Mouse (Mus musculus): ENCODE measurements around the gene Fam213a.

Fam213a gene

DNA sequence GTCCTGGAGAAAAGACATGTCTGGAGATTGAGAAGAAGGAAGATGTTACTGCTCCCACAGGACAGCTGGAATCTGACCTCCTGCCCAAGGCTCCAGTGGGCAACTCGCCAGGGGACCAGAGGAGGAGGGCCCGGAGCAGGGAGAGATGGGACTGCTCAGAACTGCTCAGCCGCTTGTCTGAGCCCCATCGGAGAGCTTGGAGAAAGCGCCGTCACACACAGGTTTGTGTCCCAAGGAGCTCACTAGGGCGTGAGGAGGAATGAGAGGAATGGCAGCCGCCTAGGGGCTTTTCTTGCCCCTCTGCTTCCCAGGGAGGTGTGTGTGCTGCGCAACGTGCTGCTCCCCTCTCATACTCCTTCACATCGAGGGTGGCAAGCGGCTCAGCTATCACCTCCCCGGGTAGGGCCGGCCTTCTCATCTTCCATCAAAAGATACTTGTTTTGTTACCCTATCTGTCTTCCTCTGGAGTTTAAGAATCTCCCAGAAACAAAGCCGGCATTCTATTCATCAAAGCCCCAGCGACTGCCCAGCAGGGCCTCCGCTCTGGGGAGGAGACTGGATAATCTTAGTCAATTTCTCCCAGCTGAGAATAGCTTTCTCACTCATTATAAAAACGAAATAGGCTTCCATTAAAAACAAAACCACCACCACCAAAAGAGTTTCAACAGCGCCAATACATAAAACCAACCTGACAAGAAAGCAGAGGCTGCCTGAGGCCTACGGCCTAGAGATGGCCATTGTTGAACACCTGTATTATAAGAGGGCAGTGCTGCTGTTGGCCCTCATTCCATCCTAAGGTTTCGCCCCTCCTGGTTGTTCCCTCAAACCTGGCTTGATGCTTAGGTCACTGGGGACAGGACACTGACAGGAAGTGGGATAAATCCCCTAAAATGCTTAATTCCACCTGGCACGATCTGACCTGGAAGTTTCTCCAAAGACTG lies 9.1 kb downstream of the Fam213a start:
- DNase-seq (ENCODE audit: low spot score): no peak

DNA sequence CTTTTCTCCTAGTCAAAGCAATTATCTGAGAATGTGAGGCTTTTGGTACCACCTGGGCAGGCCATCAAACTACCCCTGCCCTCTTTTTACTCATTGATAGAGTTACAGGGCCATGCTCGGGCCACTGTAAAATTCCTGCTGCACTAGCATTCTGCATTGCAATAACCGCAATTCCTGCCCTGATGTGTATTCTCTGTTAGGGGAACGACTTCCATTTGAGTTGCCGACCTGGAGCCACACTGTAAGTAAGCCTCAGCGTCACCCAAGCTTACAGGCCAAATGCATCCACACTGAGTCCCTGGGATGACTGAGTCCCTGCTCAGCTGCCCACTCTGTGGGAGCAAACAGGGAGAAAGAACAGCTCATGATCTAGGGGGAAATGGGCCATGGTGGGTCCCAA lies 12.0 kb downstream of the Fam213a start:
- DNase-seq (ENCODE audit: low spot score): no peak

DNA sequence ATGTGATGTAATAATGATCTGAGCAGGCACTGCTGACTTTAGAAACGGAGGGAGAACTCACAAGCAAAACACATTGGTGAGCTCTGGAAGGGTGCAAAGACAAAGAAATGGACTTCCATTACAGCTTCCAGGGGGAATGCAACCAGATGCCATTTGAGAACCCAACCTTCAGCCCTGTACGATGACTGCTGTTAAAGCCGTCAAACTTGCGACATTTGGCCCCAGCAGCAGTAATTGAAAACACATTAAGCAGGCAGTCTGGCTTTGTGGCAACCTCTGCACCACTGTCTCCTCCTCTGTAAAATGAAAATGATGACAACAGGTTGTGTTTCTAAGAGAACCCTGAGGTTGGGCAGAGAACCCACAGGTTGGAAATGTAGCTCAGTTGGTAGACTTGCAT lies 12.8 kb downstream of the Fam213a start:
- no peak for DNase-seq (ENCODE audit: low spot score)

DNA sequence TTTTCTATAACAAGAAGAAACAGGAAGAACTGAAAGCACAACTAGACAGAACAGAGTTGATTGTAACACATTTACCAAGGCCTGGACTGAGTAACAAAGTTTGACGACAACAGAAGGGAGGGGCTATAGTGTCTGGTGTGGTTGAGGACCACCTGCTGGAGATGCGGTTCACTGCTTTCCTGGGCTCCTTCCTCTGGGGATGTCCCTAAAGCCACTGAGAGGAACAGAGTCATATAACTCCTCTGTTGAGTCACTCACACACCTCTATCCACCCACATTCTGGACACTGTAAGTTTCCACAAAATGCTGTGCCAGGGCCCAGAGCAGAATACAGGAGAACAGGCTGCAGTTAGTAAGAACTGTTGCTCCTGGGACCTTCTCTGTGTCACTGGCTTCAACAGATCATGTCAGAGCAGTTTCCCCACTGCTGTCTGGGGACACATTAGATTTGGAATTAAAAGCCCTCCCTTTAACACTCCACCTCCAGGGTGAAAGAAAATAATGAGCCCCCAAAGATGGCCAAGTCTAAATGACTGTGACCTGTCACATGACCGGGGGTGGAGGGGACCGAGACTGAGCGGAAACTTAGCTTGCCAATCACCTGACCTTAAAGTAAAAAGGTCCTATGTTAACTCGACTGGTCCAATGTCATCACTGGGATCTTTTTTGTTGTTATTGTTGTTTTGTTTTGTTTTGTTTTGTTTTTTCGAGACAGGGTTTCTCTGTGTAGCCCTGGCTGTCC lies 13.5 kb downstream of the Fam213a start:
- no peak for DNase-seq (ENCODE audit: low spot score)

DNA sequence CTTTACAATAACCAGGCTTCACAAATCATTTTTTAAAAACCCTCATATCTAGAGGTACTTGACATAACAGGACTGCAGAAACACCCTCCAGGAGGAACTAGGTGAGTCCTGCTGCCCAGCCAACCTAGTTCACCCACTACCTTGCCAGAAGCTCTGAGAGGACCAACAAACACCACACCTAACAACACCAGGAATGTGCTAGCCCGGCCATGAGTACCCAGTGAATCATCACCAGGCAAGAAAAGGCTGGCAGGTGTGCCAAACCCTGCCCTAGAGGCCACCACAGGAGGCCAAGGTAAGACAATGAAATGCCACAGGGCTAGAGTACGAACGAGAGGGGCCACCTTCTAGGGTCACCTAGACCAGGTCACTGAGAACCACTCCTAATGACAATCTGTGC lies 17.4 kb downstream of the Fam213a start:
- DNase-seq (ENCODE audit: low spot score): no peak

DNA sequence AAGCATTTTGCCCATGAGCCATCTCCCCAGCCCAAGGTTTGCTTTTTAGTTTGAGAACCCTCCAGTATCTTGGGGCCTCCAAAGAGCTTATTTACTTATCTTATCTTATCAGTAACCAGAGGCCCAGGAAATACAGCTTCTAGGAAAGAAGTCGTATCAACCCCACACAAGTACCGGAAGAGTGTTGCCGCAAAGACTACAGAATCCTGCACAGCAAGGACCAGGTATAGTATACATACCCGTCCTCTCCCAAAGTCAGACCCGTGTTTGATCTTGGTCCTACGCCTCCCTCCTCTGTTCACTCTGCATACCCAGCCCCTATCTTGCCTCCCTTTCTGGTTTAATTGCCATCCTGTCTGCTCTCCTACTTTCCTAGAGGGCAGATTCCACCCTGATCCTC lies 21.1 kb downstream of the Fam213a start:
- DNase-seq (ENCODE audit: low spot score): no peak

DNA sequence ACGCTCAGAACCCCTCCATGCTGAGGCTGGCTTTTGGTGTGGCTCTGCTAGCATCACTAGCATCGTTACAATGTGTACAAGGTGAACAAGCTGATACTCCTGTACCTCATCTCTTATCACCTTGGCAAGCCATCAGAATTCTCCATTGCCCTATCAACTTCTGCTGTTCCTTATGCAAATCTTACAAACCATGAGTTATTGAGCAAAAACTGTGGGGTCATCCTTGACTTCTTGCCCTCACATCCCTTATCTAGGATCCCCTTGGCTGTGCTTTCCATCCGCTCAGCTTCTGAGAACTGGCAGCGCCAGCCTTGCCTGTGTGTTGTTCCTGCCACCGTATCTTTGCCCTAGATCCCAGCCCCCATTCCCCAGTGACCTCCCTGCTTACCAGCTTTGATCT lies 24.8 kb downstream of the Fam213a start:
- DNase-seq (ENCODE audit: low spot score): no peak

DNA sequence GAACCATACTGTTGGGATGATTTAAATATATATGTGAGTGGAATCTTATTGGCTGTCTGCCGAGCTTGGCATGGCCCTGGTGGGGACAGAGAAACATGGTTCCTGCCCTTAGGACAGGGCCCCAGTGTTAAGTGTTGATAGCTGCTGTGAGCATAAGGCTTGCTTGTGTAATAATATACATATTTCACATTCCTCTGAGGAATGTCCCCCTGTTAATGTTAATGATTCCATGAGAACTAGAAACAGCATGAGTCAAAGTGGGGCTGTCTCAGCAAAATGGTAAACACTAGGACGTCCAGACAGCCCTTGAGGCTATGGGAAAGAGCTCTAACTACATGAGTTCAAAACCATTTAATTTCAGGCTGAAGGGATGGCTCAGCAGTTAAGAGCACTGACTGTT lies 26.4 kb downstream of the Fam213a start:
- no peak for DNase-seq (ENCODE audit: low spot score)

DNA sequence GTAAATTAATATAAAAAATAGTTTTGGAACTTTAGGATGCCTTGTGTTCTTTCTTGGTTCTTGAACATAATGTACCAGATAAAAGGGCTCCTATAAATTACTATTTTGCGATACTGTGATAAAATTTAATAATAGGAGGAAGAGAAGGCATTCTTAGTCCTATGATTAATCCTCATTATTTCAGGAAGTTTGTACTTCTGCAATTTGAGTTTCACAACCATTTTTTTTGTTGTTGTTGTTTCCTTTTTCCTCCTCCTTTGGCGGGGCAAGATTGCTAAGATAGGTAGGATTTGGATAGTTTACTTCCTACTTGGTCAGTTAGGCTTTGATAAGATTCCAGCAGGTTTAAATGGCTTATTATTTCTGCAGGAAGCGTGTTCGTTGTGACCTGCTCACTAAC lies 28.0 kb downstream of the Fam213a start:
- DNase-seq (ENCODE audit: low spot score): no peak

DNA sequence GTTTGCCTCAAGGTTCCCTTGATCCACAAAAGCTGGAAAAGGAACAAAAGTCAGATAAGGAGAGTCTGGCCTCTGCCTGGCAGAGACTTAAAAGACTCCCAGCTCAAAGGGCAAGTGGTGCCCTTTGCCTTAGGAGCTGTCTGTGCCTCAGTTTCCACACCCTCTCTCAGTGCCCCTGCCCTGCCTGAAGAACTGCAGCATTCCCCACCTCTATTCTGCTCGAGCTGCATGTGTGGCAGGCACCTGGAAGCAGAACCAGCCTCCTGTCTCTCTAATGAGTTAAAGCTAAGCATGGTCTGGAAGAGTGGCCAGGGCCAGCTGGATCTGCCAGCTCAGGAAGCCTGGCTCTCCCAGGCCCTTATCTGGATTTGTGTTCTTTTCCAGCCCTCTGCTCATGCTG lies 33.9 kb downstream of the Fam213a start:
- no peak for DNase-seq (ENCODE audit: low spot score)

DNA sequence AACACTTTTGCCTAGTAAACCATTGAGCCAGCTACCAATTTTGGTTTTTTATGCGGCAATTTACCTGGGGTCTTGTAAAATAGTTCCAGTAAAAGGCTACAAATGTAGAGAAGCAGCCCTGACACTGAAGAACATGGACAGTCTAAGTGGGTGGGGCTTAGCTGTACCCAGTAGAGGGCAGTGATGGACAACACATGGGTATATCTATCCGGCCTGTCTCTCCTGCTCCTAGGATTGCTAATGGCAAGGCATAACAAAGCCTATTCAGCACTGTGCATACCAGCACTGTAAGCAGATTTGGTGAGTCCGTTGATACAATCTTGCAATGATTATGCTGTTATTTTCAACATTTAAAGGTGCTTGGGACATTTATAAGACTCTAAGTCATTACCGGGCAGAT lies 34.6 kb downstream of the Fam213a start:
- no peak for DNase-seq (ENCODE audit: low spot score)

DNA sequence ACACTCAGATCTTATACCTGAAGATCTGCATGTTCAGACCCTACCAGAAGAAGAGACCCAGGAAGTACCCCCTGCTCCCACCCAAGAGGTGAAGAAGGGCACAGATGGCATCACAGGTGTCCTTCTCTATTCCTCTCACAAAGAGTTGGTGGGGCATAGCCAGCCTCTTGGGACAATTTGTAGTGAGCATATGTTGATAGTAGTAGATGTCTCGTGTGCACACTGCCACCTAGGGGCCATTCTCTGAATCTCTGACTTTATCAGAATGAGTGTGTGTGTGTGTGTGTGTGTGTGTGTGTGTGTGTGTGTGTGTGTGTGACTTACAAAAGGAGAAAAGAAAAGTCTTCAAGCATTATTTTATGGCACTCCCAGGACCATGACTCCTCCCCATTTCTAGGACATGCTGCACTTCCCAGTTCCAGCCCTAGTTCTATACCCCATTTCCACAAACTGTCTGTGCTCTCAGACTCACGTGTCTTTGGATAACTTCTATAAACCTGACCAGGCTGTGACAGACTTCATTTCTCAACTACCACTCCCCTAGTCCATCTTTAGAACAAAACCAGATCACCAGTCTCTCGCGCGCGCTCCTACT lies 38.4 kb downstream of the Fam213a start:
- no peak for DNase-seq (ENCODE audit: low spot score)

DNA sequence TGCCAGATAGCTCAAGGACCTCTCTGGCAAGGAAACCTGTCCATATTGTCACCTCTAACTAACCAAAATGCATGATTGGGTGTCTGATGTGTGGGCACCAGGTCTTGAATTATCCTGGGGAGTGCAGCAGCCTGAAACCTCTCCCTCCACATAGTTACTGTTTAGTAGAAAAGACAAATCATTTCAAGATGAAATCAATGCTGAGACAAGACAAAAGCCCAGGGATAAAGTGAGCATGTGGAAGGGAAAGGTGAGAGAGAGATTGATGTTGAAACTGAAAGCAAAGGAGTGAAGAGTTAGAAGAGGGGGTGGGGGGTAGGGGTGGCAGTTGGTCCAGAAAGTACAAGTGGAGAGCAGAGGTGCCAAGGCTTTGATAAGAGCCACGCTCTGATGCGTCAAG lies 45.5 kb downstream of the Fam213a start:
- no peak for DNase-seq (ENCODE audit: low spot score)

DNA sequence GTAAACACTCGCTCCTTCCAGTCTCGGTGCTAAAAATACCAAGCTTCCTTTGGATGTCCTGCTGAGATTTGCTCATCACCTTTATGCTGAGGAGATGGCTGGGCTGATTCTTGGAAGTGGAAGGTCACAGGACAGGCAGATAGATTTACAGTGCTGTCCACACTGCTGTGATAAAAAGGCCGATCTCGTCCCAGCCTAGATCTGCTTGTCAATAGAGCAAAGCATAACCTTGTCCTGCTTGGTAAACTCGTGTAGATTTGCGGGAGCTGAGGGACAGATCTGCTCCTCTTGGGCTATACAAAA lies 46.0 kb downstream of the Fam213a start:
- DNase-seq (ENCODE audit: low spot score): no peak

DNA sequence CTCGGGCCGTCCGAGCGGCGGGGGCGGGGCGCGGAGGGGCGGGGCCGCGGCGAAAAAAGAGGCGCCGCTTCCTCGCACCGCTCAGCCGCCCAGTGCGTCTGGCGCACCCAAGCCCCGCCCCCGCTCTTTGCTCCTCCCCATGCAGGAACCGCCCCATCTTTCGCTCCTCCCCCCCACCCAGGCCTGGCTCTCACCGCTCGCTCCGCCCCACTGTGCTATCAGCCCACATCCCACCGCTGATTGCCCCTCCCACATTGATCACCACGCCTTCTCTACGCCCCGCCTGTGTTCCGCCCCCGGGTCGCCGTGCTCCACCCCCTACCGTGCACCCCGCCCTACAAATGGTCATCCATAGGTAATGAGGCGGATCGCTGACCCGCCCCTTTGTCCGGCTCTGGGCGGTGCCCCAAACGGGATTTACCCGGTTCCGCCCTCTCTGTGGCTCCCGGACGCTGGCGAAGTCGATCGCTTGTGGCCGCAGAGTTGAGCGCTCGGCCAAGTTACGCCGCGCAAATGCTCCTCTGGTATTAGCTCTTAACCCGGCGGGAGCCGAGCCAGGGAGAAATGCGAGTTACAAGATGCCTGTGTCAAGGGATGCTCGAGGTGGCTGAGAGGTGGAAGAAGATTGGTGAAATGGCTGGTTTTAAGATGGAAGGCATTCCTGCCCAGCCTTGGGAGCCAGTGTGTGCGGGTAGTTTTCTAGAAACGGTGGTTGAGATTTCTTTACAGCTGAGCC lies 46.6 kb downstream of the Fam213a start:
- DNase-seq (ENCODE audit: low spot score): peak; percentile 95

DNA sequence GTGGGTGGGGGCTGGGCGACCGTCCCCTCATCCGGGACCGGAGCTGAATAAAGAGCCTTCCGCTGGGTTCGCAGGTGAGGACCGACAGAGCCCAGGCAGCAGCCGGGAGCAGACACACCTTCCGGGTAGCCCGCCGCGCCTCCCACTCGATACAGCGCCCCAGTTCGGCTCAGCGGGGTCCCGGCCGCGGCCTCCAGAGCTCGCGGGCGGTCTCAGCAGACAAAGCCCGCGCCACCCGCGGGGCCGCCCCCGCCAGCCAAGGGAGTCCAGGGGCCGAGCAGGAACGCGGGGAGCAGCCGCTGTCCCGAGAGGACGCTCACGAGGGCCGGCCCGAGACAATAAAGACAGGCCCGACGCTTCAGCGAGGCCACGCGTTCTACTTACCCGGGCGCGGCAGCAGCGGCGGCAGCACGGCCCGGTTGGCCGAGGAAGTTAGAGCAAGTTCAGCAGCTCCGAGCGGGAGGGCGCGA lies 47.2 kb downstream of the Fam213a start, which contains the start of gene Tspan14:
Gene Tspan14, minus strand, starts transcription at position 416 of the 470 bp plus-strand sequence.
- DNase-seq (ENCODE audit: low spot score): no peak

DNA sequence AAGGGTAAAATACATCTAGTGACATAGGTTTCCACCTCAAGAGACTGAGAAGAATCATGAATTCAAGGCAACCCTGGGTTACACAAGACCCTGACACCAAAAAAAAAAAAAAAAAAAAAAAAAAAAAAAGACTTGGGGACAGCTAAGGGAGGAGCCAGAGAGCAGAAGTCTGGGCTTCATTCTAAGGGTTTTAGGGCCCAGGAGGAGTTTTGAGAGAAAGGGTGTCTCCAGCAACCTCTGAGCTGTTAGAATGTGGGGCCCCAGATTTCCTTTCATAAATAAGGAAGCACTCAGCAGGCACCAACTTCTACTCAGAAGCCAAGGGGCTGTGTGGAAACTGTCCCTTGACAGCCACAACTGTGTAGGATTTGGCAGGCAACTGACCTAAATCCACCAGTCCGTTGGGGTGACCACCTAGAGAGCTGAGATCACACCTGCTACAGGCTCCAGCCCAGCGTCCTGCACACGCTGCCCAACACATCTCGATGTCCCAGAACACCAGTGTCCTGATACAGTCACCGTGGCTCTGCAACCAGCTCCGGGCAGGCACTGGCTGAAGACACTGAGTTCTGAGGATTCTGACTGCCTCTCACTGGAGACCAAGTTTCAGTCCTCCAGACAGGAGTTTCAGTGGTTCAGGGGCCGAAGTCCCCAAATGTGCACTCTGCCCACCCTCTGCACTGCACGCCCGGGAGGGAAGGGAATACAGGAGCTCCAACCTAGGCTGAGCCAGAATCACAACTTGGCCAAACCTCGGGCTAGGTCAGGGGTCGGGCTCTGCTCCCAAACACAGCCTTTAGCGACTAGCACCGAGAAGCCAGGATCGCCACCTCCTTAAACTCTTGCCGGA lies 47.9 kb downstream of the Fam213a start:
- no peak for DNase-seq (ENCODE audit: low spot score)

DNA sequence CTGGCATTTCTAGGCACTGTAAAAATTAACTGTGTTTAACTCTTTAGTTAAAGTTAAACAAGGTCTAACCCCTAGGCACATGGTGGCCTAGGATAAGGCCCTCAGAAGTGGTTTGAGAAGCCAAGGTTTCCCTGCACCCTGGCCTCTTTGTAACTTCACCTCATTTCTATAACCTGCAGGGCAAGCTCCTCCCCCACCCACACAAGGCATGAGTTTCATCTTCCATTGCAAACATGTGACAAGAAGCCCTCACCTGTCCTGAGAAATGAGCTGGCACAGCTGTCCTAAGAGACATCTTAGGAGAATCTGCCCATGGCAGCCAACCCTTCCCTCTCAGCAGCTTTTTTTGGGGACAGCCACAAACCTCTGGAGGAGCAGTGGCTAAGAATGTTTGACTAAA lies 48.7 kb downstream of the Fam213a start:
- DNase-seq (ENCODE audit: low spot score): no peak

DNA sequence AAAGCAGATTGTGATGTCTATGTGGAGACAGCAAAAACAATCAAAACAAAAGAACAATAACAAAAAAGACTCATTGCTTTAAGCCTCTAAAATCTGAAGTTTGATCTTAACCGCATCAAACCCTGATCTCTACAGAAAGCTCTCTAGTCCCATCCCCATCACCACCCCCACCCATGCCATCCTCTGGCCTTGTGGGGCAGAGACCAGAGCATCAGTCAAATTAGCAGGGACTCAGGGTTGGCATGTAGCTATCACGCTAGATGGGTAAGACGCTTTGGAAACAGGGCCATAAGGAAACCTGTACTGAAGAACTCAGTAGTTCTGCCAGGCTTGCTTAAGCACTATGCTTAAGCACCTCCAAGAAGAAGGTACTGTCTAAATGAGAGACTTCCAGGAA lies 49.4 kb downstream of the Fam213a start:
- DNase-seq (ENCODE audit: low spot score): no peak

DNA sequence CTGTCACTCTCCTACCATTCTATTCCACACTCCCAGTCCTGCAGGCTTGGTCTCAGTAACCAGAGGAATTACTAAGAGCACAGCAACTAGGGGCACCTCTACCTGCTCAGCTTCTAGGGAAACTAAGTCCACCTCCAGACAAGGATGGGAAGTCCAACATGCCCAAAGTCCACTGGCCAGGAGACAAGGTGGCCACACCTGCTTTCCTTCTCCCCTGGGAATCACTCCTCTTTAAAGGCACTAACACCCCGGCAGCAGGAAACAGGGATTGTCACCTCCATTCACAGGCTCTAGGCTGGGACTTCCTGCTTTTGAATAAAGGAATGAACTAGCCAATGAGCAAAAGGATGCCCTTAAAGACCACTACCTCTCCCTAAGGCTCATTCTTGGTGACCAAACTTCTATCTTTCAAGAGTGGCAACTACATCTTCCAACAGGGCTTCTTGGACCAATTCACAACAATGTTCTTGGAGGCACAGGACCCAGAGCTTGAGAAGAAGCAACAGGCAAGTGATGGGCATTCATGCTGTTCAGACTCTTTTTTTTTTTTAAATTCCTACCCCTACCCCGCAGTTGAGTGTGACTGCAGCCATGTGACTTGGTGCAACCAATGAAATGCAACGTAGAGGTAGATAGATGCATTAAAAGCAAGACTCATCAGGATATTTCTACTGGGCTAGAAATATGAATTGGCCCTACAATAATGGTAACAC lies 49.9 kb downstream of the Fam213a start:
- no peak for DNase-seq (ENCODE audit: low spot score)
